Mouse (Mus musculus) mouse embryonic stem cell (cell line): ENCODE data around the gene Lhfpl2.

Source experiments
- in situ Hi-C, 2 experiments: fragments of 300-500 bp; cut with MboI; formaldehyde crosslinking; loops; 1 replicate in 1 of 2; 3 replicates in 1 of 2; pipeline ENCODE4 v1.14.3; 2019 to 2020; ENCODE audit warnings: low sequenced_read_pairs in 2 of 2, low pct_unique_long_range_greater_than_20kb in 1 of 2, mixed read lengths in 1 of 2; ENCODE audit not compliant: unreplicated experiment in 1 of 2

Gene Lhfpl2

GRCm38 (mm10) chr13:94239488-94239887 lies 181.9 kb downstream of the Lhfpl2 start:
- in situ Hi-C loops: no loop called here

- in situ Hi-C loops: no loop called here
These were observed 182.5 kb downstream of the Lhfpl2 start for GRCm38 (mm10) chr13:94240111-94240510.

GRCm38 (mm10) chr13:94240873-94241272 lies 183.3 kb downstream of the Lhfpl2 start:
- in situ Hi-C loops: no loop called here

GRCm38 (mm10) chr13:94241892-94242524 lies 184.4 kb downstream of the Lhfpl2 start:
- in situ Hi-C loops: no loop called here

- in situ Hi-C loops: no loop called here
These were observed 185.3 kb downstream of the Lhfpl2 start for GRCm38 (mm10) chr13:94242897-94243296.
